Mouse (Mus musculus) thymus, adult 2 months (tissue): ENCODE results near the gene Olfr1243. TPM values are rescaled to one million over a fixed set of nuclear protein-coding genes. Genes with fewer than 3 reads are reported as not detected.
"Not testable (repeated sequence)": the region's sequence is repeated elsewhere in the genome, so short reads cannot be mapped to it uniquely, and the experiment has no call there.

Source experiments
- DNase-seq: peaks from one replicate; pipeline ENCODE4 v3.0.0; 2021
- H3K27ac ChIP-seq: fragments of 200-500 bp; 2 replicates; pipeline ENCODE4 v1.5.1; 2012; ENCODE audit warnings: low read length, control low read depth; ENCODE audit not compliant: control insufficient read depth, insufficient read depth
- H3K27me3 ChIP-seq: fragments of 200-500 bp; 2 replicates; pipeline ENCODE4 v1.6.1; 2012; ENCODE audit warnings: mild to moderate bottlenecking, low read length, moderate library complexity, mixed read lengths; ENCODE audit not compliant: control insufficient read depth, insufficient read depth
- H3K36me3 ChIP-seq: fragments of 200-500 bp; 2 replicates; pipeline ENCODE4 v1.6.1; 2012; ENCODE audit warnings: mild to moderate bottlenecking, low read length, moderate library complexity; ENCODE audit not compliant: control insufficient read depth, insufficient read depth
- H3K4me1 ChIP-seq: fragments of 200-500 bp; replicated peaks from 2 replicates; pipeline ENCODE4 v1.6.1; 2012; ENCODE audit warnings: low read length; ENCODE audit not compliant: control insufficient read depth, insufficient read depth
- H3K4me3 ChIP-seq: fragments of 200-500 bp; 2 replicates; pipeline ENCODE4 v1.5.1; 2012; ENCODE audit warnings: mild to moderate bottlenecking, low read length, control low read depth, moderate library complexity; ENCODE audit not compliant: control insufficient read depth, insufficient read depth
- CTCF ChIP-seq: fragments of 200-500 bp; IDR thresholded peaks from 2 replicates; pipeline ENCODE4 v1.5.1; 2012; ENCODE audit warnings: mild to moderate bottlenecking, control low read depth, low read length, moderate library complexity, borderline replicate concordance; ENCODE audit not compliant: control insufficient read depth, poor library complexity, insufficient read depth; ENCODE audit errors: extremely low read depth
- POLR2A ChIP-seq: fragments of 200-500 bp; IDR thresholded peaks from 2 replicates; pipeline ENCODE4 v1.6.1; 2012; ENCODE audit warnings: mild to moderate bottlenecking, low read length, control low read depth, moderate library complexity; ENCODE audit not compliant: control insufficient read depth, poor library complexity, insufficient read depth; ENCODE audit errors: extremely low read depth
- WGBS: fragments of 180-500 bp; shearing (Covaris S2); methylation state at CpG from one replicate; pipeline ENCODE4 v1.1.7; 2018; 5-methylcytosine and 5-hydroxymethylcytosine counted together
- polyA plus RNA-seq: library from polyadenylated mRNA; depleted of rRNA; stranded (reverse); fragments of >200 nt; gene quantifications from 2 replicates; pipeline ENCODE4 v1.2.3, GENCODE M21; 2012; rRNA removed

Gene Olfr1243
- not detected in 2 replicates for polyA plus RNA-seq

DNA sequence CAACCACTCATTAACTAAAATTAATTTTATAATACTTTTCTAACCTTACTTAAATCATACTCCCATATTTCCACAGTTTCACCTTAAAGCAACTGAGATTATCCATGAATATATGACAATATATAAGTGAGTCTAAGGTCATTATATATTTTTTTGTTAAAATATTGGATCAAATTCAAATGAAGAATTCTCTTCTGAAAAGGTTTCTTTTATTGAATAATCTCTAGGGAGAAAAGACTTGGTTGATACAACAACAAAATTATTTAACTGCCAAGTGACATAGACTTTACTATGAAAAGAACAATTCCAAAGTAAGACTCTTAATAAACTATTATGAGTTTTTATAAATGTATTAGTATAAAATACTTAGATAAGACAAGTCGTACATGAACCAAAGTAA lies at the start of gene Olfr1243:
Gene Olfr1243, minus strand, starts transcription at position 101 of the 400 bp plus-strand sequence.
- 95% methylated on average over 1 of the region's 1 CpGs for WGBS
- Histone ChIP-seq H3K27ac (no peak within 1 kb of the TSS), H3K27me3 (no peaks in the 10 kb centered on the region), H3K4me1 (no peaks in the 10 kb centered on the region), H3K4me3 (no peak within 1 kb of the TSS), H3K36me3 (no peaks in the 10 kb centered on the region)
- TF ChIP-seq CTCF (no peak), POLR2A (no peak)
- no peak for DNase-seq

DNA sequence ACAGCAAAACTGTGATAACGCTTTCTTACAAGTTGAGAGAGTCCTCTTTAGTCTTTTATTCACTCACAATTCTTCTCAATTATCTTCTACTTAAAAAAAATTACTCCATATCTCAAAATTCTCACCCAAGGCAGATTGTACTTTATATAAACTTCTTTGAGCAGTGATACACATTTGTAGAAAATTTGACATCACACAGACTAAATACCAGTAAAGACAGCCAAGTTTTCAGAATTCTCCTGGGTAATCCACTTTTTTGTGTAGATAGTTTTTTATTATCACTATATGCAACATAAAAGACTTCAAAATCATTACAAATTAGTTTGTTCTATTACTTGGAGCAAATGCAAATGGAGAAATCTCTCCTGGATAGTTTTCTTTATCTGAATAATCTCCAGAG lies 47.1 kb upstream of the Olfr1243 start, which contains the start of gene Olfr1245:
Gene Olfr1245, minus strand, starts transcription at position 101 of the 400 bp plus-strand sequence.
- no peak within 1 kb of the TSS for H3K4me3 ChIP-seq
- DNase-seq: no peak
- no peaks in the 10 kb centered on the region for H3K4me1 ChIP-seq
- H3K27ac ChIP-seq: no peak within 1 kb of the TSS
- 82% methylated on average over 1 of the region's 1 CpGs for WGBS
- H3K36me3 ChIP-seq: no peaks in the 10 kb centered on the region
- H3K27me3 ChIP-seq: no peaks in the 10 kb centered on the region
- TF ChIP-seq CTCF: no peak
- no peak for TF ChIP-seq POLR2A

DNA sequence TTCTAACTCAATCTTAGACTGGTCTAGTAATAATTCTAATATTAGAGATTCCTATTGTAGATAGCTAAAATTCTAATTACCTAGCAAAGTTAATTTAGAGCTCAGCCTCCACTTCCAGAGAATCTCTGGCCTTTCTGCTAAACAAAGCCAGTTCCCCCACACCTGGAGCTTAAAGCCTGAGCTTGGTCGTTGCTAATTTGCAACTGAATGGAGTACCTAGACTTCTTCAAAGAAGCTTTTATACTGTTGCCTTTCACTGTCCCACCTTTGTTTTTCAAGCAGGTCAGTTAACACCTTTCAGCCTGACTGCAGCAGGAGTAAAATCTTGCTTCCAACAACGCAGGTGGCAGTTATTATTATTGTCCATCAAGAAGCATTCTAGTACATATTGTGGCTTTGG lies 31.4 kb upstream of the Olfr1243 start:
- H3K27ac ChIP-seq, DNase-seq: not testable (repeated sequence)
- WGBS: 61% methylated on average over 2 of the region's 2 CpGs

DNA sequence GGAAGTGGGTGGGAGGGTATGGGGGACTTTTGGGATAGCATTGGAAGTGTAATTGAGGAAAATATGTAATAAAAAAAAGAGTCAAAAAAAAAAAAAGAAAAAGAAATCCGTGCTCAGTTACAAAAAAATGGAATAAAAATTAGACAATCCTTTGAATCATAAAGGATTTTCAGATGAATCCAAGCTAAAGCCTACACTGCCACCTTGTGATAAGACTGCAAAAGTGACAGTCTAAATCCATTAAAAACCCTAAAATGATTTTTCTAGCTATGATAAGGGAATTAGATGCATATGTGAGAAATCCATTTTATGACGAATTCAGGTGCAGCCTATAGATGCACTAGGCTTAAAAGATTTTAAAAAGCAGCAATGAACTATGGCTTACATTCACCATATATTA lies 13.2 kb upstream of the Olfr1243 start:
- 55% methylated on average over 2 of the region's 2 CpGs for WGBS
- Histone ChIP-seq H3K27ac (no peak overlapping the region), H3K36me3 (no peaks in the 10 kb centered on the region), H3K4me3 (no peak overlapping the region), H3K27me3 (no peaks in the 10 kb centered on the region), H3K4me1 (no peaks in the 10 kb centered on the region)
- no peak for DNase-seq
- TF ChIP-seq POLR2A (no peak), CTCF (no peak)

More for the DNA sequence above, 31.4 kb upstream of the Olfr1243 start:
- H3K4me1 ChIP-seq, H3K27me3 ChIP-seq, H3K36me3 ChIP-seq, H3K4me3 ChIP-seq: not testable (repeated sequence)

DNA sequence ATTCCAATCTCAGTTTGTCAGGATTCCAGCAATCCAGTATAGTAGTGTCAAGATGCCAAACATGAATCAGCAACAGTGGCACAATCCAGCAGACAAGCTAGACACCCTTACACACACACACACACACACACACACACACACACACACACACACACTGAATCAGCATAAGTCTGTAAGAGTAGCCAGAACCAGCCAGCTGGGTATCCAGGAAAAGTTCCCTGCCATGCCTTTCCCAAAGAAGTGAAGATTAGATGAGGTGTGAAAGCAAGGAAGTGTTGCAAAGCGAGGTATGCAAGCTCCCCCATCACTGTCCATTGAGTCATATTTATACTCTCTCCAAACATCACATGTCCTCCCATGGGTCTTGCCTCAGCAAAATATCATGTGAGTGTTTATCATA lies 8.6 kb upstream of the Olfr1243 start:
- H3K4me1 ChIP-seq: no peaks in the 10 kb centered on the region
- WGBS: 60% methylated on average over 1 of the region's 1 CpGs

DNA sequence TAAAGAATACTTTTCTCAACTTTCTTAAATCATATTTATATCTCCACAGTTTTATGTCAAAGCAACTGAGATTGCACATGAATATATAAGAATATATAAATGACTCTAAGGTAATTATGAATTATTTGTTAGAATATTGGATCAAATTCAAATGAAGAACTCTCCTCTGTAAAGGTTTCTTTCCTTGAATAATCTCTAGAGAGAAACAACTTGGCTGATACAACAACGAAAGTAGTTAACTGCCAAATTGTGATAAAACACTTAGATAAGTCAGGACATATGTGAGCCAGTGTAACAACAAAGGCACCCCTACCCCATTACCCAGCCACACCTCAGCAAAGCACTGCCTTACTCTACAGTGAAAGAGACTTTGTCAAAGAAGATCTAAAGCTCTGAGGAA lies 33.1 kb downstream of the Olfr1243 start, which contains the start of gene Olfr1242:
Gene Olfr1242, minus strand, starts transcription at position 101 of the 400 bp plus-strand sequence.
- no peak for DNase-seq
- TF ChIP-seq CTCF: no peak
- no peak for TF ChIP-seq POLR2A
- H3K36me3 ChIP-seq: no peaks in the 10 kb centered on the region
- H3K27ac ChIP-seq: no peak within 1 kb of the TSS
- no peaks in the 10 kb centered on the region for H3K27me3 ChIP-seq
- no peaks in the 10 kb centered on the region for H3K4me1 ChIP-seq
- H3K4me3 ChIP-seq: no peak within 1 kb of the TSS
- 85% methylated on average over 1 of the region's 1 CpGs for WGBS

More for the DNA sequence above, 8.6 kb upstream of the Olfr1243 start:
- H3K27ac ChIP-seq: no peak overlapping the region
- TF ChIP-seq CTCF (no peak), POLR2A (no peak)
- DNase-seq: no peak
- no peak overlapping the region for H3K4me3 ChIP-seq
- no peaks in the 10 kb centered on the region for H3K36me3 ChIP-seq
- H3K27me3 ChIP-seq: no peaks in the 10 kb centered on the region

DNA sequence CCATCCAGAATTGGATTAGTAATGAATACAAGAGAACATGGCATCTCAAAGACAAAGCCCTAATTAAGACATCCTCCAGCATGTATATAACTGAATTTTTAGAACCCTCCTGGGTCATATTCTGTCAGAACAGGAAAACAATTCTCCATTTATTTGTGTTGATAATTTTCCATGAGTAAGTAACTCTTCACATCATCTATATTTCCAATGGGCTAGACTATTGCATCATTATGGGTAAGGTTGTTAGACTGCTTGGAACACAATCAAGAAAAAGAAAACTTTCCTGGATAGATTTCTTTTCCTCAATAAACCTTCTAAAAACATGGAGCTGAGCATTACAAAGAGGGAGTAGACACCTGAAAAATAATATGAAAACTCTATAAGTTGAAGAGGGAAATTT lies 44.3 kb downstream of the Olfr1243 start, which contains the start of gene Olfr1241:
Gene Olfr1241, minus strand, starts transcription at position 101 of the 400 bp plus-strand sequence.
- TF ChIP-seq POLR2A: no peak
- no peak for DNase-seq

More for the DNA sequence above, 44.3 kb downstream of the Olfr1243 start, which contains the start of gene Olfr1241:
- no peak within 1 kb of the TSS for H3K27ac ChIP-seq
- H3K36me3 ChIP-seq: no peaks in the 10 kb centered on the region
- H3K4me3 ChIP-seq: no peak within 1 kb of the TSS
- no peaks in the 10 kb centered on the region for H3K27me3 ChIP-seq
- H3K4me1 ChIP-seq: no peaks in the 10 kb centered on the region

Other genes with a start within 250 kb of the Olfr1243 start
- not detected in 2 replicates for gene Olfr1229, start 243.5 kb downstream of the Olfr1243 start, polyA plus RNA-seq
- not detected in 2 replicates for gene Olfr1230, start 234.2 kb downstream of the Olfr1243 start, polyA plus RNA-seq
- not detected in 2 replicates for gene Olfr1231, start 224.4 kb downstream of the Olfr1243 start, polyA plus RNA-seq
- not detected in 2 replicates for gene Olfr1232, start 201.8 kb downstream of the Olfr1243 start, polyA plus RNA-seq
- gene Olfr1233, start 189.1 kb downstream of the Olfr1243 start, polyA plus RNA-seq: not detected in 2 replicates
- gene Olfr1234, start 166.6 kb downstream of the Olfr1243 start, polyA plus RNA-seq: not detected in 2 replicates
- not detected in 2 replicates for gene Olfr1238, start 121.8 kb downstream of the Olfr1243 start, polyA plus RNA-seq
- gene Olfr1239, start 111.1 kb downstream of the Olfr1243 start, polyA plus RNA-seq: not detected in 2 replicates
- not detected in 2 replicates for gene Olfr1240, start 88.5 kb downstream of the Olfr1243 start, polyA plus RNA-seq
- not detected in 2 replicates for gene Olfr1241, start 44.4 kb downstream of the Olfr1243 start, polyA plus RNA-seq
- not detected in 2 replicates for gene Olfr1242, start 33.2 kb downstream of the Olfr1243 start, polyA plus RNA-seq
- gene Olfr1245, start 47.0 kb upstream of the Olfr1243 start, polyA plus RNA-seq: not detected in 2 replicates
- not detected in 2 replicates for gene Olfr1246, start 61.7 kb upstream of the Olfr1243 start, polyA plus RNA-seq
- gene Olfr1247, start 82.6 kb upstream of the Olfr1243 start, polyA plus RNA-seq: not detected in 2 replicates
- not detected in 2 replicates for gene Olfr1248, start 86.8 kb upstream of the Olfr1243 start, polyA plus RNA-seq
- not detected in 2 replicates for gene Olfr1249, start 103.5 kb upstream of the Olfr1243 start, polyA plus RNA-seq
- gene Olfr1250, start 130.0 kb upstream of the Olfr1243 start, polyA plus RNA-seq: not detected in 2 replicates
- not detected in 2 replicates for gene Olfr1251, start 140.4 kb upstream of the Olfr1243 start, polyA plus RNA-seq
- not detected in 2 replicates for gene Olfr1252, start 193.5 kb upstream of the Olfr1243 start, polyA plus RNA-seq
- gene Olfr1253, start 225.6 kb upstream of the Olfr1243 start, polyA plus RNA-seq: not detected in 2 replicates